Mouse (Mus musculus) midbrain, embryonic 13.5 days (tissue): Measurements from ENCODE around the gene Tns1. TPM values are rescaled to one million over a fixed set of nuclear protein-coding genes. Genes with fewer than 3 reads are reported as not detected.
A peak's percentile ranks its signal among the peaks of the same experiment; 100 is the strongest.

Experiments
- ATAC-seq: fragments of 200-750 bp; cut with Nextera tagmentation; 2 replicates; pipeline ENCODE4 v1.8.0; 2017; ENCODE audit warnings: mild to moderate bottlenecking, moderate TSS enrichment, moderate library complexity
- H3K27ac ChIP-seq: fragments of 300-500 bp; sonication (generic); 2 replicates; pipeline ENCODE4 v1.5.1; 2015; ENCODE audit warnings: inconsistent platforms, mild to moderate bottlenecking, moderate library complexity
- H3K27me3 ChIP-seq: fragments of 300-500 bp; sonication (generic); 2 replicates; pipeline ENCODE4 v1.6.1; 2015; ENCODE audit warnings: mild to moderate bottlenecking, inconsistent platforms
- H3K36me3 ChIP-seq: fragments of 300-500 bp; sonication (generic); 2 replicates; pipeline ENCODE4 v1.6.1; 2015; ENCODE audit warnings: mild to moderate bottlenecking, inconsistent platforms
- H3K4me1 ChIP-seq: fragments of 300-500 bp; sonication (generic); replicated peaks from 2 replicates; pipeline ENCODE4 v1.6.1; 2015; ENCODE audit warnings: inconsistent platforms
- H3K4me2 ChIP-seq: fragments of 300-500 bp; sonication (generic); replicated peaks from 2 replicates; pipeline ENCODE4 v1.6.1; 2015; ENCODE audit warnings: moderate library complexity, mild to moderate bottlenecking, inconsistent platforms
- H3K4me3 ChIP-seq: fragments of 300-500 bp; sonication (generic); replicated peaks from 2 replicates; pipeline ENCODE4 v1.5.1; 2015; ENCODE audit warnings: mild to moderate bottlenecking, inconsistent platforms
- H3K9ac ChIP-seq: fragments of 300-500 bp; sonication (generic); replicated peaks from 2 replicates; pipeline ENCODE4 v1.6.1; 2015; ENCODE audit warnings: mild to moderate bottlenecking, inconsistent platforms
- H3K9me3 ChIP-seq: fragments of 300-500 bp; sonication (generic); 2 replicates; pipeline ENCODE4 v1.6.1; 2016; ENCODE audit warnings: mild to moderate bottlenecking, inconsistent platforms
- WGBS: fragments of 180-500 bp; shearing (Covaris S2); methylation state at CpG from one replicate; pipeline ENCODE4 v1.1.7; 2015; 5-methylcytosine and 5-hydroxymethylcytosine counted together
- polyA plus RNA-seq: library from polyadenylated mRNA; unstranded; fragments of >200 nt; fragmentation: Nextera tagmentation; extraction: Ambion mirVana; gene quantifications from 2 replicates; pipeline ENCODE4 v1.2.1, GENCODE M21; 2015

Tns1 gene
- polyA plus RNA-seq, 1 experiment from 2014 or later: 13.2 TPM

DNA sequence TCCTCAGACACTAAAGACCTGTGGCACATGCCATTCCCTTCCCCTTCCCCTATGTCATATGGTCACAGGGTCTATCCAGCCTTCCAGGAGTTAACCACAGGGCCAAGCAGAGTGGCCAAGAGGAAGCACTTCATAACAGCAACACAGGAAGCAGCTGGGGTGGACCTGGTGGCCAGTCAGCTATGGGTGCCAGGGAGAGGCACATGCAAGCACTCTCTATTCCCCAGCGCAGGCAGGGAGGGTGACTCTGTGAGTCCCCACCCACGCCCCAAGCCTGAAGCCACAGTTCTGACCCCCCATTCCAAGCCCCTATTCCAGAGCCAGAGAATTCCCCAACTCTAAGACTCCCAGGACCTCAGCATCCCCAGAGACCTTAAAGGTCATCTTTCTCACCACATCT lies 89.5 kb downstream of the Tns1 start:
- Histone ChIP-seq H3K4me3 (no peak overlapping the region), H3K4me2 (no peak overlapping the region), H3K9ac (no peak overlapping the region), H3K27ac (no peak overlapping the region), H3K4me1 (peaks cover 19% of the 10 kb centered on the region), H3K27me3 (peaks cover 27% of the 10 kb centered on the region), H3K9me3 (no peaks in the 10 kb centered on the region), H3K36me3 (no peaks in the 10 kb centered on the region)
- no peak for ATAC-seq
- WGBS: 67% methylated on average over 2 of the region's 2 CpGs

DNA sequence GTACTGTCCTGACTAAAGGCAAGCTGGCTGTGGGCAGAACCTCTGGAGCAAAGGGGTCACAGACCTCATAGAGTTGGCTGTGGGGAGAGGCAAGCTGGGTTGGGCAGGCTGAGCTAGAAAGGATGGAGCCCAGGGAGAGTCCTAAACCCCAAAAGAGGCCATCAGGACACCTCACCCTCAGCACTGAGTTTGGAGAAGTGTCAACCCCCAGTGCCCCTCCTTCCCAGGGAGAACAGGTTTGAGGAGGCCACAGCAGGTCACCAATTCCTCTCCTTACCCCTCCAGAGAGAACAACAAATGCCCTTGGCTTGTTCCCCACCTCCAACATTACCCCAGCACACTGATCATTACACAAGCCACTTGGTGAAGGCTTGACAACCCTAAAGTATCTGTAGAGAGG lies 90.0 kb downstream of the Tns1 start:
- no peak overlapping the region for H3K4me2 ChIP-seq
- H3K36me3 ChIP-seq: no peaks in the 10 kb centered on the region
- no peak overlapping the region for H3K27ac ChIP-seq
- H3K9me3 ChIP-seq: no peaks in the 10 kb centered on the region
- no peak for ATAC-seq
- H3K4me1 ChIP-seq: peaks cover 19% of the 10 kb centered on the region
- H3K9ac ChIP-seq: no peak overlapping the region
- H3K27me3 ChIP-seq: peaks cover 27% of the 10 kb centered on the region
- no peak overlapping the region for H3K4me3 ChIP-seq

DNA sequence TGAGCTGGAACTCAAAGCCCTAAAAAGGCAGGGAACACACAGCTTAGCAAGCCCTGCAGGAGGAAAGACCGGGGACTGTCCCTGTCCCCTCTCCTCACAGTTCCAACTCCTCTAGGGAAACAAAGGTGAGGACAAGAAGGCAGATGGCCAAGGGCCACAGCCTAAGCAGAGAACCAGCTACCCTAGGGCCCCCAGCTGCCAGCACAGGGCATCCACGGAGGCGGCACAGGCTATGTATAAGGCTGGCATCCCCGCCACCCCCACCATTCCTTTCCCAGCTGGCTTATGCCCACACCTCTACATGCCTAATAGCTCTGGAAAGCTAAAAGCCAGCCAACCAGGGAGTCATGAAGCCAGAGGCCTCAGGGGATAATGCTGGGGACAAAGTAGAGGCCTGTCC lies 90.8 kb downstream of the Tns1 start:
- no peak for ATAC-seq
- Histone ChIP-seq H3K27me3 (peaks cover 27% of the 10 kb centered on the region), H3K4me2 (no peak overlapping the region), H3K36me3 (no peaks in the 10 kb centered on the region), H3K4me3 (no peak overlapping the region), H3K27ac (no peak overlapping the region), H3K9me3 (no peaks in the 10 kb centered on the region), H3K9ac (no peak overlapping the region), H3K4me1 (peaks cover 19% of the 10 kb centered on the region)
- WGBS: 76% methylated on average over 4 of the region's 4 CpGs

DNA sequence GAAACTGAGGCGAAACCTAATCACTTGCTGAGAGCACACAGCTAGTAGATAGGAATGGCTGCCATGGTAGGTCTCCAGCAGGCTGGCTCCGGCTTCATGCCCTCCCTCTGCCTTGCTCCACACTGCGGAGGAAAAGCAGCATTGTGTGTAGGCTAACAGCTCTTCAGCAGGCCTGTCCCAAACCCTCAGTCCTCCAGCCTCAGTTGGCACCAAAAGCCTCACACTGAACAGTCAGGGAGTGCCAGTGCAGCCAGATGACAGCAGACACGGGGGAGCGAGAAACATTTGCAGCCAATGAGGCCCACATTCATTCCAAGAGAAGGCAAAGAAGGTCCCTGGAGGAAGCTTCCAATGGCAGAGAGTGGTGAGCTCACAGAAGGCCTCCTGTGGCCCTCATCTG lies 91.3 kb downstream of the Tns1 start:
- Histone ChIP-seq H3K4me3 (no peak overlapping the region), H3K9ac (no peak overlapping the region), H3K27ac (no peak overlapping the region), H3K4me1 (peaks cover 20% of the 10 kb centered on the region), H3K4me2 (no peak overlapping the region), H3K36me3 (no peaks in the 10 kb centered on the region), H3K9me3 (no peaks in the 10 kb centered on the region), H3K27me3 (peaks cover 24% of the 10 kb centered on the region)
- ATAC-seq: no peak
- WGBS: 85% methylated on average over 5 of the region's 5 CpGs

DNA sequence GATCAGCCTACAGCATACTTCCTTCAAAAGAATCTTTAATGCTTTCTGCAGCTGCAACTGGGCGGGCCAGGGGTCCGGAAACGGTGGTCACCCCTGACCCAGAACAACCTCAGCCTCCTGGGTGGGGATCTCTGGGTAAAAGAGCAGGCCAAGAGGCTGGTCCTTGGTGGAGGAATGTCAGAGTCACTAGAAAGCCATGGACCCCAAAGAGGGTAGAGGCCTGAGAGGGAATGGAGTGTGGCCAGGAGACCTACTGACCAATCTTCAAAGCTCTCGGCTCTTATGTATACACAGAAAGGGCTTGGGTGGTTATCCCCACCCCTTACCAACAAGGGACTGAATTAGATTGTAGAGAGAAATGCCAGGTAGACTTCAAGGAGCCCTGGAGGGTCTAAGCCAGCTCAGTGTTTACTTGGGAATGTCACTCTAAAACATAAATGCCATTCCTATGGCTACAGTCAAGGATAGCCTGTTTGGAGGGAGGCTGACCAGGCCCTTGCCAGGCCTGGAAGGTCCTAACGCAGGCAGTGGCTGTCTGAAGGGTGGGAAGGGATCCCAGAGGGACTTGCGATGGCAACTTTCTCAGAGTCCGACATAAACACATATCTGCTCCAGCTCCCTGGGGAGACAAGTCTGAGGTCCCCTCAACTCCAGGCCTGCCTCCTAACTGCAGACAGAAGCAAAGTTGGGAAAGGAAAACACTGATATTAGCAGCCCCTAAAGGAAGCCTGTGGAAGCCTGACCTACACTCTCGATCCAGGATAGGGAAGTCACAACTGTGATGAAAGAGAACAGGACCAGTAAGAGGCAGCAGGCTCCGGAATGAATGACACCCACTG lies 92.3 kb downstream of the Tns1 start:
- Histone ChIP-seq H3K27me3 (peaks cover 16% of the 10 kb centered on the region), H3K27ac (no peak overlapping the region), H3K36me3 (no peaks in the 10 kb centered on the region), H3K4me1 (peaks cover 26% of the 10 kb centered on the region), H3K4me3 (no peak overlapping the region), H3K4me2 (no peak overlapping the region), H3K9ac (no peak overlapping the region), H3K9me3 (no peaks in the 10 kb centered on the region)
- WGBS: 85% methylated on average over 9 of the region's 9 CpGs
- ATAC-seq: no peak

DNA sequence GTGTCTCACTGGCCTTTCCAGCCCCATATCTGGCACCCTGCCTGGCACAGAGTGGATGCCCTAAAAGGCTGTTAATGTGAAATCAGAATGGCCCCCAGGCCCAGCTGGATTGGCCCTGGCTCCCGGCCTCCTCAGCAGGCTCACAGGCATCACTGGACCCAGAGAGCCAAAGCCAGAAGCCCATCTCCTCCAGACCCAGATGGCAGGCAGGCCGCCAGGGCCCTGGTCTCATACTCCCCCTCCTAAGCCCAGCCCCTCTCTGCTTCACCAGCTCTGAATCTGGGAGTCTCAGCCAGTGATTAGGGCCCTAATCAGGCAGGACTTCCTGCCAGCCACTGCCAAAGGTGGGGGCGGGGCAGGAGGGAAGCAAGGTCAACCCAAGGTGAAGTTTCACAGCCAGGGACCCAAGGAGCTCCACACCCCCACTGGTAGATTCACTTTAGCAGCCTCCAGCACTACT lies 93.3 kb downstream of the Tns1 start:
- no peak overlapping the region for H3K4me3 ChIP-seq
- no peak overlapping the region for H3K9ac ChIP-seq
- ATAC-seq: 0 out of 2 replicates have a peak, but pooled peaks have one; percentile 36
- no peaks in the 10 kb centered on the region for H3K9me3 ChIP-seq
- no peaks in the 10 kb centered on the region for H3K36me3 ChIP-seq
- 39% methylated on average over 3 of the region's 3 CpGs for WGBS
- H3K27me3 ChIP-seq: peaks cover 6% of the 10 kb centered on the region; the same call in 1 of the 2 replicates
- H3K4me1 ChIP-seq: peaks cover 24% of the 10 kb centered on the region
- no peak overlapping the region for H3K4me2 ChIP-seq
- peak overlapping the region; percentile 16; the same call in 1 of the 2 replicates for H3K27ac ChIP-seq

DNA sequence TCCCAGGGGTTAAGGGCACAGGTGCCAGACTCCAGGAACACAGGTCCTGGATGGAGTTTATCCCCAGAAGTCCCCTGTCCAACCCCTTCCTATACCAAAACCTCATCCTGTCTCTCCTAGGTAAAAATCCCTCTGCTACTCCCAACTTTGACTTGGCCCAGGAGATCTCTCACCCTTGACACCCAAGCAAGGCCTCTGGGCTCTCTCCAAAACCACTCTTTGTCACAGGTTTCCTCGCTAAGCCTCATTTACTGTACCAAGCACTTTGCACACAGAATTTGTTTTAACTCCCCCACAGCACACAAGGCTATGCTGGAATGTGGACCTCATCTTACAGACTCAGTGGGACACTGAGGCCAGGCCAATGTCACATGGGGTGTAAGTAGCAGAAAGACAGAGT lies 94.0 kb downstream of the Tns1 start:
- 87% methylated on average over 1 of the region's 1 CpGs for WGBS
- H3K27me3 ChIP-seq: peaks cover 3% of the 10 kb centered on the region; the same call in 1 of the 2 replicates

DNA sequence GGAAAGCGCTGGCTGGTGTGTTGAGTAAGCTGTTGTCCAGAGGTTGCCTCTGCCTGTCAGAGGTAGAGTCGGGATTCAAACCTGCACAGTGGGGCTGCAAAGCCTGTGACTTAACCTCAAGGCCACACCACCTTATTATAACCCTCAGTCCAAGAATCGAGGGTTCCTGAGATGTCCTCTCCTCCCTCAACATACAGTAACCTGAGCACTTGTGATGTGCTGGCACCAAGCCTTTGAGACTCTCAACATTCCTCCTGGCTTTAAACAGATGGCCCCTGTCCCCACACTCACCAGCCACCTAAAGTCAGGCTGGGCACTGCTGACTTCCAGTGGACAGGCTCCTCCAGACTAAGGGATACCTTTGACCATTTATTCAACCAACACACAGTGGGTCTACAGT lies 94.6 kb downstream of the Tns1 start:
- H3K9ac ChIP-seq: no peak overlapping the region

More for the DNA sequence above, 94.0 kb downstream of the Tns1 start:
- Histone ChIP-seq H3K27ac (no peak overlapping the region), H3K4me1 (peaks cover 28% of the 10 kb centered on the region), H3K4me3 (no peak overlapping the region), H3K9ac (no peak overlapping the region), H3K4me2 (no peak overlapping the region), H3K36me3 (no peaks in the 10 kb centered on the region), H3K9me3 (no peaks in the 10 kb centered on the region)
- no peak for ATAC-seq

DNA sequence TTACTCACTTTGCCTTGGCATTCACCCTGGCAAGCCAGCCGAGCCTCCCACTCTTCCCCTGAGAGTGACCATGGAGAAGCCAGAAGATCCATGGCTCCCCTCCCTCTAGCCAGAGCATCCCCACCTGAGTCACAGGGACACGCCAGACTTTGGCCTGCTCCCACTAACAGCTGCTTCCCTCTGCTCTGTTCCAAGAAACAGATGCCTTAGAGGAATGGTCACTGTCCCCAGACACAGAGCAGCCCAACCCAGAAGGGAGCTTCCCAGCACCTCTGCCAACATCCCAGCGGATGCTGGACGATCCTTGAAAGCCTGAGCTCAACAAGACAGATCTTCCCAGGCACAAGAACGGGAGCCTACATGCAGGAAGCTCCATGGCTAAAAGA lies 95.4 kb downstream of the Tns1 start:
- ATAC-seq: no peak
- no peak overlapping the region for H3K27ac ChIP-seq
- no peaks in the 10 kb centered on the region for H3K36me3 ChIP-seq
- H3K4me3 ChIP-seq: no peak overlapping the region
- no peak overlapping the region for H3K4me2 ChIP-seq
- 87% methylated on average over 5 of the region's 5 CpGs for WGBS
- H3K9ac ChIP-seq: no peak overlapping the region
- H3K9me3 ChIP-seq: no peaks in the 10 kb centered on the region
- H3K27me3 ChIP-seq: no peaks in the 10 kb centered on the region
- peaks cover 30% of the 10 kb centered on the region for H3K4me1 ChIP-seq

More for the DNA sequence above, 94.6 kb downstream of the Tns1 start:
- Histone ChIP-seq H3K4me1 (peaks cover 30% of the 10 kb centered on the region), H3K4me2 (no peak overlapping the region), H3K9me3 (no peaks in the 10 kb centered on the region), H3K36me3 (no peaks in the 10 kb centered on the region), H3K27ac (no peak overlapping the region), H3K4me3 (no peak overlapping the region), H3K27me3 (no peaks in the 10 kb centered on the region)
- WGBS: 87% methylated on average over 3 of the region's 3 CpGs
- ATAC-seq: no peak

DNA sequence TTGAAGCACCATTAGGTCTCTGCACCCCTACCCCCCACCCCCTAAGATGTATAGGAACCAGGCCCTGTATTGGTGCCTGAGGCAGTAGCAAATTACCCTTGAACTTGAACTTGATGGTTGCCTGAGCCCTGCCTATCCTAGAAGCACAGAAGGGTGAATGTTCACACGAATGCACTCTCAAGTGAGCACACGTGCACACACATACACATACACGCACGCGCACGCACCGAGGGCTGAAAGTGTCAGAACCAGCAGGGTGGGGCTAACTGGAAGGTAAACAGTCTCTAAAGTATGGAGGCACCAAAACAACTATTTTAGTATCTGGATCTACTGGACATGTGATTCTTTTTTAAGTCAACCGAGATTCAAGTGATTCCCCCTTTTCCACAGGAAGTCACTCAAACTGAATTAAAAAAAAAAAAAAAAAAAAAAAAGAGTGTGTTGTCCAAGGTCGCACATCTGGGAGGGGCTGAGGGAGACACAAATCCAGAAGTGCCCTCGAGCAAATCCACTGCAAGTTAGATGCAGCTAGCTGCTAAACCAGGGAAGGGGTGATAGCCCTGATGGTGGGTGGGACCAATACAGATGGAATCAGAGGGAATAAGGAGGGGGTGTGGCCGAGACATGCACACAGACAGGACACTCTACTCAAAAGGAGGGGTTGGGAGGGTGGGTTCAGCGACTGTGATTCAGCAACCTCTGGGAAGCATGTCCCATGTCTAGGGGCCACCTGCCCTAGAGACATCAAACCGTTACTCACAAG lies 96.0 kb downstream of the Tns1 start:
- H3K27ac ChIP-seq: no peak overlapping the region
- H3K27me3 ChIP-seq: no peaks in the 10 kb centered on the region
- WGBS: 84% methylated on average over 13 of the region's 13 CpGs
- no peak overlapping the region for H3K4me3 ChIP-seq
- no peak for ATAC-seq
- H3K4me2 ChIP-seq: no peak overlapping the region
- no peaks in the 10 kb centered on the region for H3K9me3 ChIP-seq
- no peak overlapping the region for H3K9ac ChIP-seq
- peaks cover 30% of the 10 kb centered on the region for H3K4me1 ChIP-seq
- no peaks in the 10 kb centered on the region for H3K36me3 ChIP-seq

DNA sequence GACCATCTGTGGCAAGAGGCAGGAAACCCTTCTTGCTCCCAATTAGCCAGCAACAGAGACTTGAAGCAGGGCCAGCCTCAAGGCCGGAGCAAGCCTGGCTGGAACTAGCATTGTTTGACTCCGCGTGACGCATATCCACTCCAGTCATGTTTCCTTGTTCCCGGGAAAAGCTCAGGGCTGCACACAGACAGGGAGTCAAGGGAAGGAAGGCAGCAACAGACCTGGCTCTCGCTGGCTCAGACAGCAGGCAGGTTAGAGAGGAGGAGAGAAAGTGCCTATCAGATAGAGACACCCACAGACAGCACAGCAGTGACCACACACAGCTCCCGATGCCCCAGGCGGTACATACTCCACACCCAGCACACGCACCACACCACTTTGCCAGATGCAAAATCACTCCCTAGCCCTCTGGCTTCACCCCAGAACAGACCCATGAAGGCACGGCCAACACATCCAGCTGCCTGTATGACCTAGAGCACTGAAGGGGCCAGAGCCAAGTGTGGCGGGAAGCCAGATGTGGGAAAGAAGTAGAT lies 96.6 kb downstream of the Tns1 start:
- H3K4me2 ChIP-seq: no peak overlapping the region
- no peaks in the 10 kb centered on the region for H3K27me3 ChIP-seq
- peak; percentile 25; the same call in 1 of the 2 replicates for ATAC-seq
- peaks cover 30% of the 10 kb centered on the region for H3K4me1 ChIP-seq
- H3K4me3 ChIP-seq: no peak overlapping the region
- H3K9me3 ChIP-seq: no peaks in the 10 kb centered on the region
- H3K27ac ChIP-seq: peak overlapping the region; percentile 57
- 54% methylated on average over 11 of the region's 11 CpGs for WGBS
- no peak overlapping the region for H3K9ac ChIP-seq
- no peaks in the 10 kb centered on the region for H3K36me3 ChIP-seq

DNA sequence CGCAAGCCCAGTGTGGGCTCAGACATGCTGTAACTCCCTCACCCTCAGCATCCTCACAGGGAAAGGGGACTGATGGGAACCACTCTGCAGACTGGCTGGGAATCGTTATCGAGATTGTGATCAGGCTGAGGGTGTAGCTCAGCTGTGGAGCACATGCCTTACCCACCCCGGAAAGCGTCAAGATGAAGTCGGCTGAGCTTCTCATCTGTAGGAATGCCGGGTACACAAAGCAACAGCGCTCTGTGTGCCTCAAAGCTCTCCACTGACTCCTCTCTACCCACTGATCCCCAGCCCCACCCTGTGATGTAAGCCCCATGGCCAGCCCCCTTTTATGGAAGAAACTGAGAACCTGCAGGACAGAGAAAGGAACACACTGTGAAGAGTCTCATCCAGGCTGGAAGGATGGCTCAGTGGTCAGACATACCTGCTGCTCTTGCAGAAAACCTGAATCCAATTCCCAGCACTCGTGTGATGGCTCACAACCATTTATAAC lies 97.5 kb downstream of the Tns1 start:
- WGBS: 85% methylated on average over 9 of the region's 9 CpGs
- H3K27me3 ChIP-seq: no peaks in the 10 kb centered on the region
- no peak overlapping the region for H3K4me2 ChIP-seq
- no peak for ATAC-seq
- no peak overlapping the region for H3K9ac ChIP-seq
- no peaks in the 10 kb centered on the region for H3K9me3 ChIP-seq
- no peak overlapping the region for H3K4me3 ChIP-seq
- H3K36me3 ChIP-seq: no peaks in the 10 kb centered on the region
- peaks cover 30% of the 10 kb centered on the region for H3K4me1 ChIP-seq
- no peak overlapping the region for H3K27ac ChIP-seq
